Mouse (Mus musculus): Measurements from ENCODE around the gene Hspa12b.

DNA sequence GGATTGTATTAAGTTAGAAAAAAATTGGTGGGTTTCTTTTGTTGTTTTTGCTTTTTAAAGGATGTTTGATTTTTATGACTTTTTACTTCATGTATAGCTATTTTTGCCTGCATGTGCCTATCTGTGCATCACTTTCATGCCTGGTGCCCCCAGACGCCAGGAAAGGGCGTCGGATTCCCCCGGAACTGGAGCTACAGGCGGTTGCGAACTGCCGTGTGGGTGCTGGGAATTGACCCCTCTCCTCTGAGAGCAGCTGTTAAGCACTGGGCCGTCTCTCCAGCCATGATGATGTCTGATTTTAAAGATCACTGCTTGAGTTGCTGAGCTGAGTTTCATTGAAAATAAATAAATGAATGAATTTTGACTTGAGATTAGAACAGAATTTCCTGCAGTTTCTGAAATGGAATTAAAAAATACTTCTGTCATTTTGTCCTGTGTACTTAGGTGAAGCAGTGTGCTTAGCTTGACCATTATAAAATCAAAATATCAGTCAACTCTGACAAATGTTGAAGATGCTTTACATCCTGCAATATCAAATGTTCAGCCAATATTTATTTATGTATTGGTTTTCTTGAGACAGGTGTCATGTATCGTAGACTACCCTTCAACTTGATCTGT, 6.0 kb downstream of the Hspa12b start, which contains the start of gene Gm11037:
- TF ChIP-seq CTCF (IDR thresholded peaks at IDR 0.05; ENCODE audit: control insufficient read depth, insufficient read depth, low read length), result no peak
- TF ChIP-seq POLR2A (IDR thresholded peaks at IDR 0.05; ENCODE audit: borderline replicate concordance, control insufficient read depth, low read depth, low read length), result no peak

Data from bone marrow, adult 2 months (tissue).